In the genomic region with DNA sequence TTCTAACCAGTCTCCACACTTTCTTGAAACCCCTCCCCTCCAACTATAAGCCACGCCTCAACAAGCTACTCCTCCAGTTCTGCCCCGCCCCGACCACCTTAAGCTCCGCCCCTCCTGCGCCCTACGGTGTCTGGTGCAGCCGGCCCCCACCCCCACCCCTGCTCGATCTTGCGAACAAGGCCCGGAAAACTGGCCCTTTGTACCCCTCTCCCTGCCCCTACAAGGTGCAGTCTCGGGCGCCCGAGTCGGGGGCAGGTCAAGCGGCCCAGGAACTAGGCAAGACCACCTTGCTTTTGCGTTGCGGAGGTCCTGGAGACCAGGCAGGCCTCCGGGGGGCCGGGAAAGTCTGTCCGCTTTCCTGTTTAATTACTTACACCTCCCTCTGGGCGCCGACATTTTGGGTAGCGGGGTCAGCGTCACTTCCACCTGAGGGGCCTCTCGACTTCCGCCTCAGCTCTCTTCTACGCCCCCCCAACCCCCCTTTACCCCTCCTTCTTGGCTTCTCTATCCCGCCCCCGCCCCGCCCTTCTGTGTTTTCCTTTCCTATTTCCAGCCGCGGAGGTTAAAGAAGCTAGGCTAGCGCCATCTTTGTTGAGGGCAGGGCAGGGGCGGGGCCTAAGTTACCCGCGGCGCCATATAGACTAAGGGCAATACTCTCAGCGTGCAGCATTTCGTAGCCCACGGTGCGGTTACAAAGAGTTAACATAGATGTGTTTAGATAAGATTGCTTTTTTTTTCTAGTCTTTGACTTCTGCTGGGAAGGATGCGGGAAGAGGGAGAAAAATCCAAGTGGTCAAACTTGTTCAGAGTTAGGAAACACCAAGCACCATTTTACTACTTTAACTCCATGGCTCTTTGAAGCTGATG, we compare ENCODE assay signal across 8 mouse cellular contexts. TPM values are rescaled to one million over a fixed set of nuclear protein-coding genes. Genes with fewer than 3 reads are reported as not detected.
DNase-seq lines count a peak whose midpoint lies in the region; ATAC-seq lines count a peak whose summit lies in the region.

A gene (plus strand): TSS at position 165 of the 867 bp plus-strand sequence.
A gene (minus strand): TSS at position 447 of the 867 bp plus-strand sequence.

- ATAC-seq in inflammation-experienced regulatory T-cells, adult 6 months: peak; percentile 74
- ATAC-seq in megakaryocyte-erythroid progenitor cell, adult 5-6 weeks (replicated peaks; ENCODE audit: low FRiP score, low TSS enrichment, poor library complexity, severe bottlenecking): peak; percentile 76

- peak; percentile 96 to 99 for DNase-seq in adrenal gland, adult (ENCODE audit: inconsistent age in 2 of 2, low spot score in 1 of 2)
- DNase-seq in embryo, embryonic 10.5 days (ENCODE audit: low spot score): peak; percentile 99
- DNase-seq in gastrocnemius, postnatal 14 days: peak; percentile 95
- DNase-seq in left cerebral cortex, postnatal 10 days (ENCODE audit: extremely low spot score in 1 of 2, low spot score in 2 of 2): peak; percentile 96
- peak; percentile 96 for DNase-seq in right cerebral cortex, postnatal 25 days
- peak; percentile 94 to 96 for DNase-seq in urinary bladder, postnatal 4 days (ENCODE audit: low spot score in 2 of 2)

- intact Hi-C loops in gastrocnemius, postnatal 14 days (cut with DNase I; ENCODE audit: low total_unique reads): loop anchor here (5.0 kb wide), 1 partner anchor 38 kb away; a partner anchor contains a TSS
- intact Hi-C loops in left cerebral cortex, postnatal 10 days (cut with DNase I): no loop called here

RNA-seq across cellular contexts. Expression of the first gene that starts in this region (rescaled TPM):
- 1 to 10 TPM; 5.8 to 6.0 TPM for total RNA-seq in gastrocnemius, postnatal 14 days (2021)
- polyA plus RNA-seq in inflammation-experienced regulatory T-cells, adult 6 months (2017; shearing (Covaris generic)): 10 to 100 TPM; 34.4 to 44.7 (median 38.9) TPM
- total RNA-seq in left cerebral cortex, postnatal 10 days (2021): 1 to 10 TPM; 4.0 to 4.4 TPM
- total RNA-seq in megakaryocyte-erythroid progenitor cell, adult 5-6 weeks (2014; fragmentation: Nextera tagmentation): 16.6 and 19.9 TPM in 2 replicates
- 3.0 and 9.3 TPM in 2 replicates for total RNA-seq in megakaryocyte-erythroid progenitor cell, adult 5-6 weeks (2017)

RNA-seq across cellular contexts. Expression of the second gene that starts in this region (rescaled TPM):
- total RNA-seq in gastrocnemius, postnatal 14 days (2021): 10 to 100 TPM; 16.3 to 16.5 TPM
- polyA plus RNA-seq in inflammation-experienced regulatory T-cells, adult 6 months (2017; shearing (Covaris generic)): 10 to 100 TPM in 1 of 3 experiments, 1 to 10 TPM in 2; 7.2 to 15.1 (median 7.9) TPM
- total RNA-seq in left cerebral cortex, postnatal 10 days (2021): 10 to 100 TPM; 22.0 to 23.7 TPM
- 34.8 and 35.7 TPM in 2 replicates for total RNA-seq in megakaryocyte-erythroid progenitor cell, adult 5-6 weeks (2014; fragmentation: Nextera tagmentation)
- 19.8 and 32.7 TPM in 2 replicates for total RNA-seq in megakaryocyte-erythroid progenitor cell, adult 5-6 weeks (2017)

Comparison
In these comparisons a context has a peak if more than half of its experiments do, and no peak if none do; other contexts are left out.
1. Peak in every context shown above with its lines: DNase-seq and ATAC-seq.